Mouse (Mus musculus) stomach, postnatal 0 days (tissue): ENCODE results near the gene Pak6. TPM values are rescaled to one million over a fixed set of nuclear protein-coding genes. Genes with fewer than 3 reads are reported as not detected.

Experiments
- ATAC-seq: fragments of 200-750 bp; cut with Nextera tagmentation; 2 replicates; pipeline ENCODE4 v1.8.0; 2017; ENCODE audit not compliant: low FRiP score, low TSS enrichment
- DNase-seq: peaks from one replicate; pipeline ENCODE4 v3.0.0-alpha.2; 2016; ENCODE audit warnings: low spot score
- H3K27ac ChIP-seq: fragments of 300-500 bp; sonication (generic); replicated peaks from 2 replicates; pipeline ENCODE4 v1.5.1; 2014; ENCODE audit warnings: mild to moderate bottlenecking, control low read depth
- H3K27me3 ChIP-seq: fragments of 300-500 bp; sonication (generic); 2 replicates; pipeline ENCODE4 v1.6.1; 2014; ENCODE audit warnings: low read length; ENCODE audit not compliant: control insufficient read depth, insufficient read depth
- H3K36me3 ChIP-seq: fragments of 300-500 bp; sonication (generic); 2 replicates; pipeline ENCODE4 v1.6.1; 2014; ENCODE audit warnings: low read length, mixed read lengths; ENCODE audit not compliant: control insufficient read depth, insufficient read depth
- H3K4me1 ChIP-seq: fragments of 300-500 bp; sonication (generic); replicated peaks from 2 replicates; pipeline ENCODE4 v1.6.1; 2014; ENCODE audit warnings: antibody characterized with exemption; ENCODE audit not compliant: control insufficient read depth, insufficient read depth
- H3K4me2 ChIP-seq: fragments of 300-500 bp; sonication (generic); replicated peaks from 2 replicates; pipeline ENCODE4 v1.6.1; 2014; ENCODE audit warnings: low read depth, mild to moderate bottlenecking, control low read depth, moderate library complexity
- H3K4me3 ChIP-seq: fragments of 300-500 bp; sonication (generic); 2 replicates; pipeline ENCODE4 v1.5.1; 2014; ENCODE audit warnings: low read depth, low read length, control low read depth
- H3K9ac ChIP-seq: fragments of 300-500 bp; sonication (generic); 2 replicates; pipeline ENCODE4 v1.6.1; 2014; ENCODE audit warnings: mild to moderate bottlenecking, low read length, control low read depth, mixed read lengths
- H3K9me3 ChIP-seq: fragments of 300-500 bp; sonication (generic); 2 replicates; pipeline ENCODE4 v1.6.1; 2016; ENCODE audit warnings: low read length; ENCODE audit not compliant: control insufficient read depth
- CTCF ChIP-seq: IDR thresholded peaks from 2 replicates; pipeline ENCODE4 v1.5.1; 2016; ENCODE audit warnings: antibody characterized with exemption, low read depth, mild to moderate bottlenecking, moderate library complexity
- EP300 ChIP-seq: optimal IDR thresholded peaks from 2 replicates; pipeline ENCODE3; 2016; ENCODE audit warnings: antibody characterized with exemption
- WGBS: fragments of 180-500 bp; shearing (Covaris S2); extraction: QIAGEN DNeasy Blood & Tissue Kit; methylation state at CpG from one replicate; pipeline ENCODE4 v1.1.7; 2014; 5-methylcytosine and 5-hydroxymethylcytosine counted together
- polyA plus RNA-seq: library from polyadenylated mRNA; unstranded; fragments of >200 nt; fragmentation: Nextera tagmentation; extraction: Ambion mirVana; gene quantifications from 2 replicates; pipeline ENCODE4 v1.2.1, GENCODE M21; 2015

Pak6 gene
- polyA plus RNA-seq, 1 experiment from 2014 or later = 3.7 TPM

- no peak for DNase-seq
- Histone ChIP-seq H3K9ac (no peak overlapping the region), H3K4me2 (peak overlapping the region; percentile 99; the same call in 1 of the 2 replicates), H3K9me3 (no peaks in the 10 kb centered on the region), H3K27me3 (no peaks in the 10 kb centered on the region), H3K36me3 (0 out of 2 replicates have a peak, but pooled peaks cover 2% of the 10 kb centered on the region), H3K4me1 (peaks cover 4% of the 10 kb centered on the region; the same call in 1 of the 2 replicates), H3K4me3 (no peak overlapping the region; the same call in 1 of the 2 replicates), H3K27ac (no peak overlapping the region)
- no peak for ATAC-seq
- TF ChIP-seq EP300 = no peak
- no peak for TF ChIP-seq CTCF
- 19% methylated on average over 7 of the region's 7 CpGs for WGBS
These were observed 81.5 kb downstream of the Pak6 start for GRCm38 (mm10) chr2:118744621-118745020.

- TF ChIP-seq CTCF (0 out of 2 replicates have a peak, but pooled peaks have one; percentile 7), EP300 (no peak)
- H3K27ac ChIP-seq = peak within 1 kb of the TSS; percentile 84
- no peaks in the 10 kb centered on the region for H3K27me3 ChIP-seq
- H3K9ac ChIP-seq = peak within 1 kb of the TSS; percentile 93
- ATAC-seq = peak; percentile 90
- peak within 1 kb of the TSS; percentile 80 for H3K4me3 ChIP-seq
- H3K4me1 ChIP-seq = peaks cover 4% of the 10 kb centered on the region; the same call in 1 of the 2 replicates
- DNase-seq = peak; percentile 90
- peak within 1 kb of the TSS; percentile 99 for H3K4me2 ChIP-seq
- WGBS = under 1% methylated on average over 44 of the region's 57 CpGs
- 0 out of 2 replicates have a peak, but pooled peaks cover 2% of the 10 kb centered on the region for H3K36me3 ChIP-seq
- no peaks in the 10 kb centered on the region for H3K9me3 ChIP-seq
These were observed 82.3 kb downstream of the Pak6 start, which contains the start of gene Inafm2 for GRCm38 (mm10) chr2:118745232-118745884. Gene Inafm2, plus strand, starts transcription at chr2:118745758.

- Histone ChIP-seq H3K9ac (peak overlapping the region; percentile 93), H3K36me3 (0 out of 2 replicates have a peak, but pooled peaks cover 2% of the 10 kb centered on the region), H3K4me1 (peaks cover 4% of the 10 kb centered on the region; the same call in 1 of the 2 replicates), H3K9me3 (no peaks in the 10 kb centered on the region), H3K27ac (peak overlapping the region; percentile 84), H3K4me2 (peak overlapping the region; percentile 99), H3K4me3 (peak overlapping the region; percentile 80), H3K27me3 (no peaks in the 10 kb centered on the region)
- DNase-seq (peak; percentile 45), ATAC-seq (peak; percentile 41)
- TF ChIP-seq CTCF (no peak; the same call in 1 of the 2 replicates), EP300 (no peak)
- under 1% methylated on average over 86 of the region's 113 CpGs for WGBS
These were observed 83.1 kb downstream of the Pak6 start for GRCm38 (mm10) chr2:118745915-118746901.

- DNase-seq = peak; percentile 46
- no peak for ATAC-seq
- Histone ChIP-seq H3K36me3 (0 out of 2 replicates have a peak, but pooled peaks cover 2% of the 10 kb centered on the region), H3K4me3 (peak overlapping the region; percentile 80), H3K9ac (peak overlapping the region; percentile 41), H3K27ac (peak overlapping the region; percentile 53), H3K27me3 (no peaks in the 10 kb centered on the region), H3K4me1 (peaks cover 4% of the 10 kb centered on the region; the same call in 1 of the 2 replicates), H3K9me3 (no peaks in the 10 kb centered on the region), H3K4me2 (peak overlapping the region; percentile 99)
- TF ChIP-seq CTCF = no peak
- no peak for TF ChIP-seq EP300
- WGBS = 36% methylated on average over 10 of the region's 10 CpGs
These were observed 84.3 kb downstream of the Pak6 start for GRCm38 (mm10) chr2:118747301-118747960.

Other genes with a start within 250 kb of the Pak6 start
- 175 and 180 TPM in 2 replicates for gene Srp14, start 183.6 kb upstream of the Pak6 start, polyA plus RNA-seq
- 2.3 and 2.8 TPM in 2 replicates for gene Bmf, start 113.6 kb upstream of the Pak6 start, polyA plus RNA-seq
- gene Bub1b, start 65.1 kb upstream of the Pak6 start, polyA plus RNA-seq = 9.8 and 11.4 TPM in 2 replicates
- gene Ankrd63, start 40.7 kb downstream of the Pak6 start, polyA plus RNA-seq = 0.11 and 0.27 TPM in 2 replicates
- 0.58 and 0.64 TPM in 2 replicates for gene Plcb2, start 65.1 kb downstream of the Pak6 start, polyA plus RNA-seq
- 33.8 and 36.7 TPM in 2 replicates for gene Inafm2, start 82.5 kb downstream of the Pak6 start, polyA plus RNA-seq
- gene Ccdc9b, start 99.4 kb downstream of the Pak6 start, polyA plus RNA-seq = 2.9 TPM in 2 replicates
- 165 and 184 TPM in 2 replicates for gene Phgr1, start 109.5 kb downstream of the Pak6 start, polyA plus RNA-seq
- 1.0 and 1.1 TPM in 2 replicates for gene Disp2, start 116.4 kb downstream of the Pak6 start, polyA plus RNA-seq
- 26.6 and 29.0 TPM in 2 replicates for gene Knstrn, start 150.7 kb downstream of the Pak6 start, polyA plus RNA-seq
- gene Ivd, start 198.7 kb downstream of the Pak6 start, polyA plus RNA-seq = 30.9 and 35.9 TPM in 2 replicates
- 3.7 and 3.8 TPM in 2 replicates for gene Bahd1, start 237.1 kb downstream of the Pak6 start, polyA plus RNA-seq